Mouse (Mus musculus) MEL (cell line): Measurements from ENCODE around the gene Lipt2.

Experiments used
- CTCF ChIP-seq, 3 experiments: IDR thresholded peaks in 2 of 3; conservative IDR thresholded peaks in 1 of 3; 2 replicates each; pipeline ENCODE4 v1.5.1; 2011 to 2012; ENCODE audit warnings: low read length in 3 of 3, low read depth in 2 of 3, mild to moderate bottlenecking in 2 of 3, improper control_type of control experiment in 1 of 3, inconsistent platforms in 1 of 3, mixed read lengths in 1 of 3, moderate library complexity in 1 of 3; ENCODE audit not compliant: control insufficient read depth in 1 of 3, insufficient read depth in 1 of 3, poor library complexity in 1 of 3, severe bottlenecking in 1 of 3
- EP300 ChIP-seq, 2 experiments: IDR thresholded peaks; 2 replicates each; pipeline ENCODE4 v1.6.1; 2011; ENCODE audit warnings: improper control_type of control experiment in 2 of 2, low read length in 2 of 2, low read depth in 1 of 2, mild to moderate bottlenecking in 1 of 2
- MXI1 ChIP-seq: IDR thresholded peaks from 2 replicates; pipeline ENCODE4 v1.6.1; 2011; ENCODE audit warnings: mild to moderate bottlenecking, low read depth, low read length, improper control_type of control experiment
- NRF1 ChIP-seq: IDR thresholded peaks from 2 replicates; pipeline ENCODE4 v1.6.1; 2014; ENCODE audit warnings: low read depth, mild to moderate bottlenecking, inconsistent platforms, low read length, improper control_type of control experiment, moderate library complexity; ENCODE audit not compliant: poor library complexity, insufficient read depth, severe bottlenecking
- POLR2A ChIP-seq, 2 experiments: IDR thresholded peaks; 2 replicates each; pipeline ENCODE4 v1.6.1; 2011 to 2012; ENCODE audit warnings: low read length in 2 of 2, mild to moderate bottlenecking in 2 of 2, control low read depth in 1 of 2, improper control_type of control experiment in 1 of 2, low read depth in 1 of 2, moderate library complexity in 1 of 2; ENCODE audit not compliant: control insufficient read depth in 1 of 2, insufficient read depth in 1 of 2, poor library complexity in 1 of 2
- TAL1 ChIP-seq: IDR thresholded peaks from 2 replicates; pipeline ENCODE4 v1.6.1; 2012; ENCODE audit warnings: mild to moderate bottlenecking, inconsistent platforms, low read length, moderate library complexity, mixed read lengths
- ZMIZ1 ChIP-seq: IDR thresholded peaks from 2 replicates; pipeline ENCODE4 v1.6.1; 2012; ENCODE audit warnings: low read depth, mild to moderate bottlenecking, inconsistent platforms, low read length, improper control_type of control experiment, moderate library complexity

DNA sequence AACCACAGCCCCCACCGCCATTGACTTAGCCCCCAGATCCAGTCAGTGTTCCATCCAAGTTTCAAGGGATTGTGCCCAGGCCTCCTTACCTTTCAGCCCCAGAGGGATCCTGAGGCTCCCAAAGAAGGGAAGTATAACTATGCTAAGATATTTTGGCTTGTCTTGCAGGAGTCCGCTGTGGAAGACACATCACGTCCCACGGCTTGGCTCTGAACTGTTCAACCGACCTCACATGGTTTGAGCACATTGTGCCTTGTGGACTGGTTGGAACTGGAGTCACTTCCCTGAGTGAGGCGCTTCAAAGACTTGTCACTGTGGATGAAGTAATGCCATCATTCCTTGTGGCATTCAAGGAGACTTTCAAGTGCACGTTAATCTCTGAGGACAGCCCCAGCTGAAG lies 929 bp downstream of the Lipt2 start:
- TF ChIP-seq POLR2A (IDR thresholded peaks at IDR 0.05; ENCODE audit: control insufficient read depth in 1 of 2, insufficient read depth in 1 of 2, low read depth in 1 of 2, low read length in 2 of 2, poor library complexity in 1 of 2) (no peak), MXI1 (no peak), EP300 (IDR thresholded peaks at IDR 0.05; ENCODE audit: low read depth in 1 of 2, low read length in 2 of 2) (no peak), NRF1 (no peak), TAL1 (no peak), CTCF (IDR thresholded peaks at IDR 0.05 in 2 of 3, conservative IDR thresholded peaks at IDR 0.05 in 1 of 3; ENCODE audit: control insufficient read depth in 1 of 3, insufficient read depth in 1 of 3, low read depth in 2 of 3, low read length in 3 of 3, poor library complexity in 1 of 3, severe bottlenecking in 1 of 3) (no peak), ZMIZ1 (no peak)
